Mouse (Mus musculus) lung, postnatal 0 days (tissue): ENCODE results near the gene Gnao1. TPM values are rescaled to one million over a fixed set of nuclear protein-coding genes. Genes with fewer than 3 reads are reported as not detected.

Source experiments
- ATAC-seq: fragments of 200-750 bp; cut with Nextera tagmentation; 2 replicates; pipeline ENCODE4 v1.8.0; 2017; ENCODE audit warnings: moderate library complexity
- DNase-seq: peaks from one replicate; pipeline ENCODE4 v3.0.0-alpha.2; 2016; ENCODE audit warnings: low spot score
- H3K27ac ChIP-seq: fragments of 300-500 bp; sonication (generic); 2 replicates; pipeline ENCODE4 v1.5.1; 2014; ENCODE audit warnings: antibody characterized with exemption, mild to moderate bottlenecking, low read length, mixed read lengths
- H3K27me3 ChIP-seq: fragments of 300-500 bp; sonication (generic); replicated peaks from 2 replicates; pipeline ENCODE4 v1.6.1; 2014; ENCODE audit warnings: low read length, mixed read lengths; ENCODE audit not compliant: insufficient read depth
- H3K36me3 ChIP-seq: fragments of 300-500 bp; sonication (generic); 2 replicates; pipeline ENCODE4 v1.6.1; 2014; ENCODE audit warnings: low read length, mixed read lengths; ENCODE audit not compliant: insufficient read depth
- H3K4me1 ChIP-seq: fragments of 300-500 bp; sonication (generic); 2 replicates; pipeline ENCODE4 v1.6.1; 2014; ENCODE audit warnings: antibody characterized with exemption, low read depth, low read length, mixed read lengths; ENCODE audit not compliant: insufficient read depth
- H3K4me2 ChIP-seq: fragments of 300-500 bp; sonication (generic); replicated peaks from 2 replicates; pipeline ENCODE4 v1.6.1; 2014; ENCODE audit warnings: low read depth, mild to moderate bottlenecking, low read length, moderate library complexity, mixed read lengths
- H3K4me3 ChIP-seq: fragments of 300-500 bp; sonication (generic); 2 replicates; pipeline ENCODE4 v1.5.1; 2014; ENCODE audit warnings: low read depth, low read length
- H3K9ac ChIP-seq: fragments of 300-500 bp; sonication (generic); replicated peaks from 2 replicates; pipeline ENCODE4 v1.6.1; 2014; ENCODE audit warnings: low read depth, mild to moderate bottlenecking
- H3K9me3 ChIP-seq: fragments of 300-500 bp; sonication (generic); 2 replicates; pipeline ENCODE4 v1.6.1; 2016; ENCODE audit warnings: low read length, mixed read lengths
- CTCF ChIP-seq: IDR thresholded peaks from 2 replicates; pipeline ENCODE4 v1.5.1; 2016; ENCODE audit warnings: antibody characterized with exemption, mild to moderate bottlenecking
- EP300 ChIP-seq: IDR thresholded peaks from 2 replicates; pipeline ENCODE4 v1.6.1; 2016; ENCODE audit warnings: antibody characterized with exemption, mild to moderate bottlenecking, control low read depth
- WGBS: fragments of 180-500 bp; shearing (Covaris S2); extraction: QIAGEN DNeasy Blood & Tissue Kit; methylation state at CpG from one replicate; pipeline ENCODE4 v1.1.7; 2014; 5-methylcytosine and 5-hydroxymethylcytosine counted together
- polyA plus RNA-seq: library from polyadenylated mRNA; unstranded; fragments of >200 nt; fragmentation: Nextera tagmentation; extraction: Ambion mirVana; gene quantifications from 2 replicates; pipeline ENCODE4 v1.2.1, GENCODE M21; 2015

Gnao1 gene
- 5.9 and 8.5 TPM in 2 replicates for polyA plus RNA-seq

DNA sequence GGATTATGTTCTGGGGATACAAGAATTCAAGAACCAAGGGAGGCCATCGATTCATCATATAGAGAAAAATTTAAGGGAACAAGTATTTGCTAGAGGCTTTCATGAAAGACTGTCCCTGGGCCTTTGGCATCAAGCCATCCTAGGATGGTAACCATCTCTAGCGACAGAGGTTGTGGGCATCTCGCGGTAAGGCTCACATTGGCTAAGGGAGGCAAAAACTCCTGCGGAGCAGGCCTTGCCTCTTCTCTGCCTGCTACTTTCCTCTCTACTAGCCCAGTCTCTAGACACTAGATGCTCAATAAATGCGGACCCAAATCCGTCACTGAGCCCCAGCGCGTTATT is at the start of gene Gnao1:
Gnao1 (plus strand) TSS at position 281 of the 342 bp plus-strand sequence.
- ATAC-seq (no peak), DNase-seq (no peak)
- no peak for TF ChIP-seq CTCF
- no peak for TF ChIP-seq EP300
- Histone ChIP-seq H3K9ac (peak within 1 kb of the TSS; percentile 43; the same call in 1 of the 2 replicates), H3K4me1 (peaks cover 4% of the 10 kb centered on the region; the same call in 1 of the 2 replicates), H3K9me3 (no peaks in the 10 kb centered on the region), H3K4me2 (peak within 1 kb of the TSS; percentile 83), H3K27me3 (peaks cover 16% of the 10 kb centered on the region), H3K36me3 (no peaks in the 10 kb centered on the region), H3K27ac (no peak within 1 kb of the TSS), H3K4me3 (peak within 1 kb of the TSS; percentile 58)
- WGBS: 11% methylated on average over 9 of the region's 9 CpGs

DNA sequence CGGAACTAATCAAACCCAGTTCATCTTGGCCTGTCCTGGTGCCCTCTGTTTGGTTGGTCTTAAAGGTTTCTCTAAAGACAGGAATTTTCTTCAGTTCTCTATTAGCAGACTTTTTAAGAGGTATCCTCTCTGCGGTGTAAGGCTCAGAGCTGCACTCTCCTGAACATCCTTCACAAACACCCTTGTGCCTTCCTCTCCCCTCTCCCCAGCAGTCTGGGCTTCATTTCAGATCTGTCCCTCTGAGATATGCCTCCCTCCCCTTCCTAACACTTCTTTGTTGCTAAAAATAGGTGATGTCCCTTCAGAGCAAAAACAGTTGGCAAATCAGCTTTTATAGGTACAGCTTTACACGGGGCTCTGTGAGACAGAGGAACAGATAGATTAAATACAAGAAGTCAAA is 32.2 kb upstream of the Gnao1 start:
- Histone ChIP-seq H3K9ac (no peak overlapping the region), H3K9me3 (no peaks in the 10 kb centered on the region), H3K27me3 (no peaks in the 10 kb centered on the region), H3K4me3 (no peak overlapping the region), H3K36me3 (no peaks in the 10 kb centered on the region), H3K27ac (no peak overlapping the region), H3K4me1 (no peaks in the 10 kb centered on the region), H3K4me2 (no peak overlapping the region)
- ATAC-seq (no peak), DNase-seq (no peak)
- no peak for TF ChIP-seq EP300
- TF ChIP-seq CTCF: no peak
- WGBS: 40% methylated on average over 3 of the region's 3 CpGs

DNA sequence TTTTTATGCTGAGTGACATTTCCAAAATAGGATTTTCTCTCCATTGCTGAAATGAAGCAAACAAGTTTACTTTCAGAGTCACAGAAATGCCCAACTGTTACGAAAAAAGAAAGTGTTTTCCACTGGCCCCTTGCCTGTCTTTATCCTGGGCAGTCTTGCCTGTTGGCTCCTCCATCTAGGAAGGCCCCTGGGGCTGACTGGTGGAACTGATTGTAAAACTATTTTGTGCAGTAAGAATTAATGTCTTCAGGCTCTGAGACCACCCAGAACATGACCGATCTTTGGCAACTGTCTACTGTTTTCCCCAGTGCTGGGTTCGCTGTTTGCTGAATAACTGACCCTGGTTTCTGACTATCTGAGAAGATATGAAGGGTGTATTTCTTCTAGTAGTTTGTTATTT is 540 bp upstream of the Gnao1 start:
- Histone ChIP-seq H3K36me3 (no peaks in the 10 kb centered on the region), H3K27me3 (peaks cover 16% of the 10 kb centered on the region), H3K9me3 (no peaks in the 10 kb centered on the region), H3K4me1 (peaks cover 4% of the 10 kb centered on the region; the same call in 1 of the 2 replicates), H3K4me2 (no peak overlapping the region), H3K9ac (no peak overlapping the region), H3K27ac (no peak overlapping the region), H3K4me3 (no peak overlapping the region)
- 65% methylated on average over 3 of the region's 3 CpGs for WGBS
- DNase-seq (no peak), ATAC-seq (no peak)
- TF ChIP-seq EP300 (no peak), CTCF (no peak)

DNA sequence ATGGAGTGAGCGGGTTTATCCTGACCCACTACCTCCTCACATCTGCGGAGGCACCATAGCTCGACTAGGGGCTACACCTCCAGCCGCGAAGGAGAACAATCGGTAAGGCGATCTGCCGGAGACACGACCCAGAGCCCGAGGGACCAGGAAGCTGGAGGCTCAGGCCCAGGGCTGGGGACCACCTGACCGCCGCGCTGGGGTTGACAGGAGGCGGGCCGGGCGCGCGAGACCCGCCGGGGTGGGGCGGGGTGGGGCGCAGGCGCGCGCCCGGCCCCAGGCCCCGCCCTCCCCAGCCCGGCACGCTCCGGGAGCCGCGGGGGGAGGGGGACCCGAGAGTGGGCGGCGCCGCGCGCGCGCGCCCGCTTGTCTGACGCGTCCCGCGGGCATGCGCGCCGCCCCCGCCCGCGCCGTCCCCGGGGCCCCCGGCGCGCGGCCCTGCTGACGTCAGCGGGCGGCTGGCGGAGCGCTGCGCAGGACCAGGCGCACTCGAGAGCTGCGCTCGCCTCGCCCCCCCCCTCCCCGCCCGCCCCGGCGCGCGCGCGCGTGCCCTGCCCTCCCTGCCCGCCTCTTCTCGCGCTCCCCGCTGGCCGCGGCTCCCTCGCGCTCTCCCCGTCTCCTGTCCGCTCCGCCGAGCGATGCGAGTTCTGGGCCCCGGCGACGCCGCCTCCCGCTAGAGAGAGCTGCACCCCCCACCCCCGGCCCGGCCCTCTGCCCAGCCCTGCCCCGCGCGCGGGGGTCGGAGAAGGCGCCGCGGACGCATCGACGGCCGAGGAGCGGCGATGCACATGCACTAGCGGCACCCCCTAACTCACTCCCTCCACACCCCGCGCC is 477 bp downstream of the Gnao1 start:
- H3K27ac ChIP-seq: no peak overlapping the region
- peak overlapping the region; percentile 83 for H3K4me2 ChIP-seq
- H3K4me3 ChIP-seq: peak overlapping the region; percentile 58
- H3K36me3 ChIP-seq: no peaks in the 10 kb centered on the region
- no peak for TF ChIP-seq CTCF
- TF ChIP-seq EP300: no peak
- peaks cover 14% of the 10 kb centered on the region for H3K27me3 ChIP-seq
- DNase-seq: peak; percentile 83
- peak; percentile 90 for ATAC-seq
- no peaks in the 10 kb centered on the region for H3K9me3 ChIP-seq
- 6% methylated on average over 27 of the region's 116 CpGs for WGBS
- H3K4me1 ChIP-seq: peaks cover 4% of the 10 kb centered on the region; the same call in 1 of the 2 replicates
- H3K9ac ChIP-seq: peak overlapping the region; percentile 43; the same call in 1 of the 2 replicates

DNA sequence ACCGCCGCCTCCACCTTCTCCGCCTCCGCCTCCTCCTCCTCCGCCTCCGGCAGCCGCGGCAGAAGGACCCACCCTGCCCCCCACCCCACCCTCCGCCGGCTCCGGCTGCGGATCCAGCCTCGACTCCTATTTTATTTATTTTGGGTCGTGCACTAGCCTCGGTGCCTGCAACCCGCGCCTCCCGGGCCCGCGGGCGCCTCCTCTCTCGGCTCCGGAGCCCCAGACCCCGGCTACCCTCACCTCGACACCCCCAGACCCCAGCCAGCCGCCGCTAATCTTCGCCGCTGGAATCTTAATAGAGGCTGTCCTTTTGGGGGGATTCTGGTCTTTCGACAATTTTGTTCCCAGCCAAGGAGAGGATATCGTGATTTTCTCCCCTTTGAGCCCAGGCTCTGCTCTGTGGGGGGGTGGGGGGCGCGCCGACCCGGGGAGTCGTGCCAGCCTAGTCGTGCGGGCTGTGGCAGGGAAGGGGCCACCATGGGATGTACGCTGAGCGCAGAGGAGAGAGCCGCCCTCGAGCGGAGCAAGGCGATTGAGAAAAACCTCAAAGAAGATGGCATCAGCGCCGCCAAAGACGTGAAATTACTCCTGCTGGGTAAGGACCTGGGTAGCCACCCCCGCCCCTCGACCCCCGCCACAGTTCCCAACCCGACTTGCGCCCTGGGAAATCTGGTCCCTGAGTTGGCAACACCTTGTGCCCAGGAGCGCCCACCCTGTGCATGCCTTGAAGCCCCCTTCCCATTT is 1.3 kb downstream of the Gnao1 start:
- WGBS: 4% methylated on average over 44 of the region's 53 CpGs

More for the DNA sequence above, 1.3 kb downstream of the Gnao1 start:
- no peaks in the 10 kb centered on the region for H3K9me3 ChIP-seq
- no peaks in the 10 kb centered on the region for H3K36me3 ChIP-seq
- peak overlapping the region; percentile 43; the same call in 1 of the 2 replicates for H3K9ac ChIP-seq
- no peak for ATAC-seq
- H3K4me3 ChIP-seq: peak overlapping the region; percentile 58
- H3K27ac ChIP-seq: no peak overlapping the region
- TF ChIP-seq EP300 (no peak), CTCF (no peak)
- DNase-seq: no peak
- peaks cover 14% of the 10 kb centered on the region for H3K27me3 ChIP-seq
- H3K4me2 ChIP-seq: peak overlapping the region; percentile 83
- peaks cover 4% of the 10 kb centered on the region; the same call in 1 of the 2 replicates for H3K4me1 ChIP-seq
